Mouse (Mus musculus): ENCODE results near the gene Kif27.

The Kif27 gene

GRCm38 (mm10) chr13:58364353-58365175 lies 5.6 kb upstream of the Kif27 start:
- no peak for DNase-seq

- DNase-seq, result no peak
Observed at GRCm38 (mm10) chr13:58359304-58359653, 357 bp upstream of the Kif27 start.

DNA sequence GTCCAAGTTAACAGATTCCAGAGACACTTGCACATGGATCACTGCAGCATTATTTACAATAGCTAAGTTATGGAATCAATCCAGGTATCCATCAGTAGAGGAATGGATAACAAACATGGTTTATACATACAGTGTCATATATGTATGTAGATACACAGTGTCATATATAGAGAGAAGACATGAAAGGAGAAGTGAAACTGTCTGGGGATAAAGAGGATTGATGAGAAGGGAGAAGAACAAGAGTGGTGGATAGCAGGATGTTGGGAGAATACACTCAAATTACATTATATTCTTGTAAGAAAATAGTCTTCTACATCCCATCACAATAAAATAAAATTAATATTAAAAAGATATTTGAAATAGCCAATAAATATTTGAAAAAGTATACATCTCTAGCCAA lies 5.9 kb downstream of the Kif27 start:
- DNase-seq, result no peak

DNA sequence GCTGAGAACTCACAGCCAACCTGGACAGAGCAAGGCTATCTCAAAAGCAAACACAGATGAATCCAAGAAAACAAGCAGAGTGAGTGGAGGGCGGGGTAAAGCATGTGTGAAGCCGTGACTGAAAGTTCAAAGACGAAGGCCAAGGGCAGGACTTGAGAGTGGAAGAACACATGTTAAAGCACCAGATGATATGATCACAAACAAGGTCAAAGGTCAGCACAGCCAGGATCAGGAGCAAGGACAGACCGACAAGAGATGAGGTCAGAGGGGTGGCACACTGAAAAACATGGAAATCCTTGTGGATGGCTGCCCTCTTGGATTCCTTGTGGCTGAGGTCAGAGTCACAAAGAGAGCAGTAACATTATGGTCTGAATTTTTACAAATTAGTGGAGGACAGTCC lies 8.3 kb downstream of the Kif27 start:
- no peak for DNase-seq

DNA sequence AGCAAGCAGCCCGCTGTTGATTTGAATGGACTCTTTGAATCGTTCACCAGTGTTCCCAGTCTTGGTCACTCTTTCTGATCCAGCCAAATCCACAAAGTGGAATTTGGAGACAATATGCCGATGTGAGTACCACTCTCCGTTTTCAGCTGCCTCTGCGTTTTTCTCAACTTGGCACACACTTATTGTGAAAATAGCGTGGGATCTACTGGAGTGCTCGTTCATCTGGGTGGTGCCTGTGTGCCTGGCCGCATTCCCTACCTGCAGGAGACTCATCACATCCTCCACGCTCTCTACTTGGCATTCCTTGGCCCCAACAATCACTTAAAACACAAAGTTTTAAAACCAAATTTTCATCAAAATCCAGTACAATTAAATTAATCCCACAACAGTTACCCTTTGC lies 14.4 kb downstream of the Kif27 start:
- DNase-seq, result no peak

- DNase-seq, result no peak
Observed at GRCm38 (mm10) chr13:58337456-58337855, 21.5 kb downstream of the Kif27 start.

GRCm38 (mm10) chr13:58334116-58334515 lies 24.8 kb downstream of the Kif27 start:
- no peak for DNase-seq

DNA sequence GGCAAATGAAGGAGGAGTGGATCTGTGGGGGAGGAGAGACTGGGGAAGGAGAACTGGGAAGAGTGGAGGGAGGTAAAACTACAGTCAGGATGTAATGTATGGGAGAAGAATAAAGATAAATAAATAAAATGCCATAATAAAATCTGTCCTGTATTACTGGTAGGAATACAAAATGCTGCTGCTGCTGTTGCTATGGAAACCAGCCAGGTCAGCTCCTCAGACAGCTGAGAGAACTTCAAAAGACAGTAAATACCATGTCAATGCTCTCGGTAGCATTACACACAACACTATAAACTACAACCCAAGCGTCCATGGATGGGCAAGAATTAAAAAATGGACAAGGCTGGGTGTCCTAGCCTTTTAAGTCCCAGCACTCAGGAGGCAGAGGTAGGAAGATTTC lies 41.2 kb downstream of the Kif27 start:
- DNase-seq, result no peak

GRCm38 (mm10) chr13:58314991-58315390 lies 43.9 kb downstream of the Kif27 start:
- DNase-seq, result no peak

DNA sequence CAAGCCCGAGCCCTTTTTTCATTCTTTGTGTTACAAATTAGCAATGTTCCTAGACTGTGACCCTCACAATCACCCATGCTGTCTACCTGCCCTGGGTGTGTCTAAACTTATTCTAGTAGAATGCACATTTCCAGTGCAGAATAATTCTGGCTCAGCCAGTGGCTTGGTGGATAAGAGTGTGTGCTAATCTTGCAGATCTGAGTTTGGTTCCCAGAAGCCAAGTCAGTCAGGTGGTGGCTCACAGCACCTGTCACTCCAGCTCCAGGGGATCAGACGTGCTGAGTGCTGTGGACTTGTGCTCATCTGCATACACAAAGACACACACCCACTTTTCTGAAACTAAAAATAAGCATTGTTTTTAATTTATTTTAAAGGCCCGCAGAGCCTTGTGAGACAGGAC lies 45.2 kb downstream of the Kif27 start:
- no peak for DNase-seq

GRCm38 (mm10) chr13:58311351-58311750 lies 47.6 kb downstream of the Kif27 start:
- DNase-seq, result peak in 1 of 2 experiments; percentile 5

DNA sequence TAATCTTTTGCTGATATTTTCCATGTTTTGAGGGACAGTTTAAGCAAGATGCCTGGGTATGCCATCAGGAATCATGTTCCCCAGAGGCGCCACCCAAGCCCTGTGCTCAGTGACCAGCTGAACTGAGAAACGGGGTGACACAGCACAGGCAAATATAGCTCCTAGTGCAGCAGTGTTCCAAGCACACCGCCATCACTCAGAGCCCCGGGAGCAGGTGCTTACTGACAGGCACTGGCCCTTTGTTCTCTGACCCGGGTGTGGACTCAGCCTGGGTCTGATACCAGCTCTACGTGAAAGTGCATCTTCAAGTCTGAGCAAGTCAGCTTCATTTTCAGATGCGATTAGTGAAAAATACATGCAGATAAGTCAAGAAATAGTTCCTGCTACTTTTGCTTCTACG lies 49.4 kb downstream of the Kif27 start:
- no peak for DNase-seq

DNA sequence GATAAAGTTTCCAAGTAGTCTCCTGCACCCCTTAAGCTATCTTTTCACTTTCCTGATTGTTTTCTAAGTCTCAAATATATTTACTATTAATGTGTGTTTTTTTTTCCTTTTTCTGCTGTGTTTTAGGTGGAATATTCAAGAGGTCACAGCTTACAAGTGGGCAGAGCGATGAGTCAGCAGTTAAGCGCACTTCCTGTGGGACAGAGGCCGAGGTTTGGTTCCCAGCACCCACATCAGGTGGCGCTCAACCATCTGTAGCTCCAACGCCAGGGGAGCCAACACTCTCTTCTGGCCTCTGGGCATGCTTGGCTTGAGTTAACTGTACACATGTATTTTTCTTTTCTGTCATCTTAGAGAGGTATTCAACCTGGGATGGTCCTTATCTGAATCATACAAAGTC lies 51.5 kb downstream of the Kif27 start:
- DNase-seq, result no peak

DNA sequence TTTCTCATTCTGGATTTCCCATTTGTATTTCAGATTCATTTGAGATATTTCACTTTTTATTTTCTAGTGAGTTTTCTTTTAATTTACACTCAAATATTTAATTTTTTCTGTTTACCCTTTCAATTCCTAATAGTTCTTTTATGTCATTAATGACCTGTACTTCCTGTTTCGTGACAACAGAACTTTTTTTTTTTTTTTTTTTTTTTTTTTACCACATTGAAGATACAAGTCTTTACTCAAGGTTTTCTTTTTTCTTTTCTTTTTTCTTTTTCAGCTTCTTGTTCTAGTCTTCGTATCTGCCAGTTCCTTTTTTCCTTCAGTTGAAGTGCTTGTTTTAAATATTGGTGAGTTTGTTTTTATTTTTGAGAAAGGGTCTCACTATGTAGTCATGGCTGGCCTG lies 53.7 kb downstream of the Kif27 start:
- no peak for DNase-seq

DNA sequence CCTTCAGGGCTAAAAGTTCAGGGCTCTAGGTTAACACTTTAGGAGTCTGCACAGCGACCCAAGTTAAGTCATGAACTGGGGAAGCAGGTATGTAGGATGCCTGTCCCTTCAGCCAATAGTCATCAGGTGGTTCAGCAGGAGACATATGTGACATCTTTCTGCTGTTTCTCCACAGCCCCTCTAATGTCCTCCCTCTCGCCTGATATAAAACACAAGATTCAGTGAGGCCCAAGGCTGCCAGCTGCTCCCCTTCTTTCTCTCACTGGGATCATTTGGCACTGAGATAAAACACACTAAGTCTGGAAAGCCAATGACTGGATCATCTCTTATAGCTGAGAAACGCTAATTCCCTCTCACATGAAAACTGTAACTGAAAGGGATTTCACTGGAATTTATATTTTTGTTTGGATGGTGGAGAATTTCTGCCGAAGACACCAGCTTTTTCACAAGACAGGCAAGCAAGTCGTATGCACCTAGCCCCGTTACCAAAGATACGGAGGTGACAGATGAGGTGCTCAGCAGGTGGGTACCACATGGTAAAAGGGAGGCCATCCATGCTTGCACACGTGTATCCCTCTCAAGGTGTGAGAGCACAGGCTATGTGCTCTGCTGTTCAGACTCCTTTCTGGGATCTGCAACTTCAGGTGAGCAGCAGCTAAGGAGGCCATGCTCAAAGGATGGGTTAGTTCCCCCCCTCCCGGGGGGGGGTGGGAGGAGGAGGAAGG lies 56.3 kb downstream of the Kif27 start:
- DNase-seq, result no peak

DNA sequence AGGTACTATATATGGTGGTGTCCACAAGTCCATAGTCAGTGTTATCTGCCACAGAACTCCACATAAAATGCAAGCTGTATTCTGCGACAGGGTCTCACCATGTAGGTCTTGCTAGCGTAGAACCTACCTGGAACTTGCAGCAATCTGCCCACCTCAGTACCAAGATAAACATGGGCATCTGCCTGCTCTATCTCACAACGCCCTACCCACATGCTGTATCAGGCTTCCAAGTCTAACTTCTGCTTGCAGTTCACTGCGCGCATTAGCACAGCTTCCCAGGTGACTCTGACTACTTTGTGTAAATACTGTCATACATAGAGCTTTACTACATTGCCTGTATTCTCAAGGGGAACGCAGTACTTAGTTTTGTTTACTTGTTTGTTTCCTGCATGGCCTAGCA lies 57.0 kb downstream of the Kif27 start:
- DNase-seq, result no peak

DNA sequence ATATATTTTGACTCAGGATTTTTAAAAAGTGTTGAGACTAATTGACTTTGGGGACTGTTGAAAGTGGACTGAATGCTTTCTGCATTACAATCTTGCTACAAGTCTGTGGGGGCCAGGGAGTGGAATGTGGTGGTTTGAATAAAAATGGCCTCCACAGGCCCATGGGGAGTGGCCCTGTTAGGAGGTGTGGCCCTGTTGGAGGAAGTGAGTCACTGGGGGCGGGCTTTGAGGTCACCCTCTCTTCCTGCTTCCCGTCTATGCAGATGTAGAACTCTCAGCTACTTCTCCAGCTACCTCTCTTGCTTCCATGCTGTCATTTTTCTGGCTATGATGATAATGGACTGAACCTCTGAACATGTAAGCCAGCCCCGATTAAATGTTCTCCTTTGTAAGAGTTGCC lies 60.2 kb downstream of the Kif27 start:
- no peak for DNase-seq

GRCm38 (mm10) chr13:58295582-58295981 lies 63.3 kb downstream of the Kif27 start:
- no peak for DNase-seq

GRCm38 (mm10) chr13:58292811-58293210 lies 66.1 kb downstream of the Kif27 start:
- DNase-seq, result no peak

DNA sequence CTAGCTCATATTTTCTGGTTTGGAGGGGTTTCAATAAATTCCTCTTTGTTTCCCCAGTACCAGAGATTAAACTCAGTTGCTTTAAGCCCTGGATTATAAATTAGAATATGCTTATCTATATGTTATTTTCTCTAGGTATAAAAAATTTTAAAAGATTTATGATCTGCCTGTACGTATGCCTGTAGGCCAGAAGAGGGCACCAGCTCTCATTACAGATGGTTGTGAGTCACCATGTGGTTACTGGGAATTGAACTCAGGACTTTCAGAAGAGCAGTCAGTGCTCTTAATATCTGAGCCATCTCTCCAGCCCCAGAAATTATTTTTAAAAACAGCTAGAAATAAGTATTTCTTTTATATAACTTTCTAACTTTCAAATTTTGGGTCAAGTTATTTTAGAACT lies 69.6 kb downstream of the Kif27 start:
- no peak for DNase-seq

- peak; percentile 80 to 88 for DNase-seq
Observed at GRCm38 (mm10) chr13:58287822-58288221, 71.1 kb downstream of the Kif27 start.

GRCm38 (mm10) chr13:58283466-58283865 lies 75.5 kb downstream of the Kif27 start:
- no peak for DNase-seq

- no peak for DNase-seq
Observed at GRCm38 (mm10) chr13:58281936-58282335, 77.0 kb downstream of the Kif27 start.

GRCm38 (mm10) chr13:58280528-58280927 lies 78.4 kb downstream of the Kif27 start:
- DNase-seq, result no peak

DNA sequence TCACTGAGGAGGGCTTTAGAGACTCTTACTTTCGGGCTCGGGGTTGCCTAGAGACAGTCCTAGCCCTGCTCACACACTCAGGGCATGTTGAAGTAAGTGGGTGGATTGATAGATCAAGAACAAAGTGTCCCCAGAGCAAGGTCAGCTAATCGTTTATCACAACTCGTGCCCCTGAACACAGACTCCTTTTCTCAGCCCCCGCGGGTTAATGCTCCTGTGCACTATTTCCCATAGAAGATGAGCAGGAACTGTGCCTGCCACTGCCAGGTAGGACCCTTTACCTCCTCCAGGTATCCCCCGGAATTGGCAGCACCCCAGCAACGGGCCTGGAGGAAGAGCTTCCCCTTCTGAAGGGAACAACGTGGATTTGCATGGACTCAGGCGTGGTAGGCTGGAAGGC lies 82.7 kb downstream of the Kif27 start:
- no peak for DNase-seq

Data from lung, postnatal 4 days (tissue).